In the genomic region with DNA sequence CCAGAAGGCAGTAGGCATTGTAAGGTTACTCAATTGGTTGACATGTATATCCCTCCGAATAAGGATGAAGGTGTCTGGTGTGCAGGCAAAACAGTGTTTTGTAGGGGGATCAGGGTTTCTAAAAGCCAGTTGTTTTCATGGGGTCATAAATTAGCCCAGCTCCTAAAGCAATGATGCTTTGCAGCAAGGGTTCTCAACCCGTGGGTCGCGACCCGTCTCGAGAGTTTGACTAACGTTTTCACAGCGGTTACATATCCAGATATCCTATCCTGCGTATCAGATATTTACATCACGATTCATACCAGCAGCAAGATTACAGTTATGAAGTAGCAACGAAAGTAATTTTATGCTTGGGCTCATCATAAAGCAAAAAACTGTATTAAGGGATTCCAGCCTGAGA, we compare ENCODE assay signal across 14 mouse cellular contexts. TPM values are rescaled to one million over a fixed set of nuclear protein-coding genes. Genes with fewer than 3 reads are reported as not detected.
DNase-seq lines count a peak whose midpoint lies in the region; ATAC-seq and TF ChIP-seq lines count a peak whose summit lies in the region.
"Had no signal": no experiment of that assay in that cellular context is flagged by ENCODE, and none has a peak within 500 bp of the region (broad histone marks: within the 10 kb centered on the region; RNA-seq: fewer than 3 reads in every experiment).

No protein-coding gene starts in this region.

- H3K4me3 ChIP-seq in heart, embryonic 16.5 days (ENCODE audit: low read length), result no peak overlapping the region
- no peak overlapping the region for H3K4me3 ChIP-seq in lung, embryonic 14.5 days (ENCODE audit: low read depth, low read length)
- H3K4me3 ChIP-seq in embryonic facial prominence, embryonic 13.5 days, result no peak overlapping the region
- no peak overlapping the region for H3K4me3 ChIP-seq in limb, embryonic 14.5 days (replicated peaks; ENCODE audit: low read length)

- no peak for ATAC-seq in heart, embryonic 16.5 days (replicated peaks; ENCODE audit: extremely low read depth, insufficient read depth, low FRiP score)
- ATAC-seq in lung, embryonic 14.5 days (ENCODE audit: insufficient read depth), result no peak
- ATAC-seq in embryonic facial prominence, embryonic 13.5 days (ENCODE audit: insufficient number of reproducible peaks, insufficient read depth, low FRiP score, low TSS enrichment, low read depth), result no peak
- ATAC-seq in limb, embryonic 14.5 days (ENCODE audit: low FRiP score, low read depth), result no peak

- no peaks in the 10 kb centered on the region for H3K9me3 ChIP-seq in heart, embryonic 16.5 days (replicated peaks; ENCODE audit: control insufficient read depth, low read length)
- H3K9me3 ChIP-seq in lung, embryonic 14.5 days (ENCODE audit: low read depth, low read length), result no peaks in the 10 kb centered on the region
- H3K9me3 ChIP-seq in embryonic facial prominence, embryonic 13.5 days, result no peaks in the 10 kb centered on the region
- no peaks in the 10 kb centered on the region for H3K9me3 ChIP-seq in limb, embryonic 14.5 days (ENCODE audit: control insufficient read depth, low read length)
- H3K9me3 ChIP-seq: forebrain, embryonic 13.5 days had no signal

- H3K4me1 ChIP-seq in heart, embryonic 16.5 days (ENCODE audit: control insufficient read depth, insufficient read depth, low read length), result no peaks in the 10 kb centered on the region
- H3K4me1 ChIP-seq in lung, embryonic 14.5 days (ENCODE audit: insufficient read depth), result no peaks in the 10 kb centered on the region
- no peaks in the 10 kb centered on the region for H3K4me1 ChIP-seq in embryonic facial prominence, embryonic 13.5 days
- peaks cover 2% of the 10 kb centered on the region; the same call in 1 of the 2 replicates for H3K4me1 ChIP-seq in limb, embryonic 14.5 days (ENCODE audit: control insufficient read depth, insufficient read depth, low read length)

- no peak overlapping the region for H3K9ac ChIP-seq in heart, embryonic 16.5 days (ENCODE audit: low read length)
- no peak overlapping the region for H3K9ac ChIP-seq in lung, embryonic 14.5 days
- no peak overlapping the region for H3K9ac ChIP-seq in embryonic facial prominence, embryonic 13.5 days
- no peak overlapping the region for H3K9ac ChIP-seq in limb, embryonic 14.5 days (ENCODE audit: low read depth, low read length, severe bottlenecking)

- no peak overlapping the region for H3K27ac ChIP-seq in heart, embryonic 16.5 days (ENCODE audit: low read length)
- H3K27ac ChIP-seq in lung, embryonic 14.5 days (ENCODE audit: low read depth), result no peak overlapping the region
- no peak overlapping the region for H3K27ac ChIP-seq in embryonic facial prominence, embryonic 13.5 days
- H3K27ac ChIP-seq in limb, embryonic 14.5 days (replicated peaks; ENCODE audit: low read depth, low read length), result no peak overlapping the region
- H3K27ac ChIP-seq: forebrain, embryonic 13.5 days had no signal

- no peak for TF ChIP-seq POLR2A in limb, embryonic 14.5 days (IDR thresholded peaks at IDR 0.05; ENCODE audit: borderline replicate concordance, extremely low read depth, insufficient read depth, insufficient read length)

- no peak for TF ChIP-seq CTCF in lung, embryonic 14.5 days (IDR thresholded peaks at IDR 0.05; ENCODE audit: low read depth)

- peak overlapping the region; percentile 79; the same call in 1 of the 2 replicates for H3K4me2 ChIP-seq in heart, embryonic 16.5 days (ENCODE audit: low read depth, low read length)
- H3K4me2 ChIP-seq in lung, embryonic 14.5 days, result peak overlapping the region; percentile 71; the same call in 1 of the 2 replicates
- H3K4me2 ChIP-seq in embryonic facial prominence, embryonic 13.5 days, result peak overlapping the region; percentile 72
- peak overlapping the region; percentile 62 for H3K4me2 ChIP-seq in limb, embryonic 14.5 days (replicated peaks; ENCODE audit: low read depth, low read length, severe bottlenecking)

- WGBS in heart, embryonic 16.5 days, result 65% methylated on average over 11 of the region's 11 CpGs
- WGBS in lung, embryonic 14.5 days, result 65% methylated on average over 11 of the region's 11 CpGs
- WGBS in embryonic facial prominence, embryonic 13.5 days, result 69% methylated on average over 11 of the region's 11 CpGs
- 65% methylated on average over 11 of the region's 11 CpGs for WGBS in limb, embryonic 14.5 days

- no peaks in the 10 kb centered on the region for H3K36me3 ChIP-seq in heart, embryonic 16.5 days (ENCODE audit: control insufficient read depth, insufficient read depth)
- H3K36me3 ChIP-seq in lung, embryonic 14.5 days (ENCODE audit: insufficient read depth), result no peaks in the 10 kb centered on the region
- no peaks in the 10 kb centered on the region for H3K36me3 ChIP-seq in embryonic facial prominence, embryonic 13.5 days
- H3K36me3 ChIP-seq in limb, embryonic 14.5 days (ENCODE audit: control insufficient read depth, insufficient read depth, low read length), result no peaks in the 10 kb centered on the region

- no peak for DNase-seq in heart, adult 9 months (ENCODE audit: low spot score in 2 of 2)
- DNase-seq in lung, embryonic 14.5 days, result no peak
- no peak for DNase-seq in lung, postnatal 4 days
- DNase-seq in limb, embryonic 14.5 days (ENCODE audit: low spot score), result no peak
- DNase-seq in thymus, adult 18-20 months, result no peak
- DNase-seq in layer of hippocampus, postnatal 25 days (ENCODE audit: extremely low spot score in 1 of 2, low spot score in 1 of 2), result no peak
- DNase-seq: cerebellum, adult 9-10 months; gastrocnemius, postnatal 10 days; heart, postnatal 36 days; lung, adult 18-20 months had no signal

- H3K27me3 ChIP-seq in heart, embryonic 16.5 days (ENCODE audit: control insufficient read depth, insufficient read depth, low read length), result no peaks in the 10 kb centered on the region
- 0 out of 2 replicates have a peak, but pooled peaks cover 2% of the 10 kb centered on the region for H3K27me3 ChIP-seq in lung, embryonic 14.5 days (ENCODE audit: insufficient read depth, low read length)
- peaks cover 11% of the 10 kb centered on the region for H3K27me3 ChIP-seq in embryonic facial prominence, embryonic 13.5 days
- H3K27me3 ChIP-seq in limb, embryonic 14.5 days (ENCODE audit: control insufficient read depth, insufficient read depth, low read length), result no peaks in the 10 kb centered on the region
- H3K27me3 ChIP-seq: Patski had no signal

RNA-seq across cellular contexts. Expression of a gene that starts 19.9 kb away (rescaled TPM):
- 50.1 and 54.9 TPM in 2 replicates for polyA plus RNA-seq in heart, embryonic 16.5 days (2015; fragmentation: Nextera tagmentation; extraction: Ambion mirVana)
- polyA plus RNA-seq in lung, embryonic 14.5 days (2014; fragmentation: Nextera tagmentation; extraction: Ambion mirVana), result 70.0 and 74.3 TPM in 2 replicates
- polyA plus RNA-seq in embryonic facial prominence, embryonic 13.5 days (2015; fragmentation: Nextera tagmentation; extraction: Ambion mirVana), result 73.6 and 76.8 TPM in 2 replicates
- polyA plus RNA-seq in limb, embryonic 14.5 days (2012; rRNA removed), result 28.6 and 40.8 TPM in 2 replicates
- polyA plus RNA-seq in limb, embryonic 14.5 days (2014; fragmentation: Nextera tagmentation; extraction: Ambion mirVana), result 61.1 and 66.3 TPM in 2 replicates
- total RNA-seq in layer of hippocampus, postnatal 25 days (2021), result 10 to 100 TPM; 45.5 to 56.4 TPM
